Mouse (Mus musculus): ENCODE results near the gene Zfp185.

DNA sequence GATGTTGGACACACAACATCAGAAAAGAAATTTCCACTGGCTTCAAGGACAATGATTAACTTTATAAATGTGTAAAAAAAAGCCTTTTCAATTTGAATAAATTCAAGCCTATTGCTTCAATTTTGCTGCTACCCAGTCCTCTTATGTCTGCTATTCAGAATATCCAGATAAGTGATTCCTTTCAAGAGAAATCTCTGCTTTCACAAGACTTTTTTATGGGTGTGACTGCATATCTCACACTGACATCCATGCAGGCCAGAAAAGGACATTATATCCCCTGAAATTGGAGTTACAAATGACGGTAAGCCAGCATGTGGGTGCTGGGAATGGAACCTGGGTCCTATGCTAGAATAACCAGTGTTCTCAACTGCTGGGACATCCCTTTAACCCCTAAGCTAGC is 74.4 kb downstream of the Zfp185 start:
- TF ChIP-seq GATA1 (IDR thresholded peaks at IDR 0.05; ENCODE audit: borderline replicate concordance, low read length), result no peak
- TF ChIP-seq FLI1 (IDR thresholded peaks at IDR 0.05; ENCODE audit: low read length), result no peak

All from megakaryocyte, embryonic 14.5 days (primary cell).